Mouse (Mus musculus): ENCODE results near the gene Fam171b.

Gene Fam171b

DNA sequence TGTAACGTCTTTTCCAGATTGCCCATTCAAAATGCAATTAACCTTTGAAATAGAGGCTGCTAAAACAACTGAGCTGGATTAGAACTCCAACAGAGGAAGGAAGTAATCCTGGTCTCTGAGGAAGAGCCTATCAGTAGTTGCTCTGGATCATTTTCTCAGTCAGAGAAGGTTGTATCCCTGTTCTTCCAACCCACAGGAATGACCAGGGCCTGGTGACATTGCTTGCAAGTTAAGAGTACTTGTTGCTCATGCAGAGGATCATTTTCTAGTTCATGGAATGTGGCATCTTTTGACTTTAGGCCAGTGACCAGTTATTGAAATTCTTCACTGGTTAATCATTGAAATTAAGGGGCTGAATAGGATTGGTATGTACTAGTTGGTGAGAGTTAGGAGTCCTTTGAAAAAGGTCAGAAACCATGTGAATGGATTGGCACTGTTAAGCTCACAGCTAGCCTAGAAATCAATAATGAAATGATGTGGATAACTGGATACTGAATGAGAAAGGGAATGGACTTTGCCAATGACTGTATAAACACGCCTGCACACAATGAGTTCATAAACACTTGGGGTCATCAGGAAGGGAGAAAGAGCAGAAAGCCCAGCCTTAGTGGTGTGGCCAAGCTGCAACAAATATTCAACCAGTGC lies 89.6 kb downstream of the Fam171b start:
- DNase-seq: no peak

GRCm38 (mm10) chr2:83929478-83930088 lies 117.1 kb downstream of the Fam171b start:
- DNase-seq: no peak

Data from right cerebral cortex, postnatal 14 days (tissue).